Mouse (Mus musculus): Measurements from ENCODE around the gene Pth2. TPM values are rescaled to one million over a fixed set of nuclear protein-coding genes. Genes with fewer than 3 reads are reported as not detected.
"Not testable (repeated sequence)": the region's sequence is repeated elsewhere in the genome, so short reads cannot be mapped to it uniquely, and the experiment has no call there.

The Pth2 gene
- polyA plus RNA-seq, 1 experiment from 2014 or later, result not detected

- H3K27me3 ChIP-seq (ENCODE audit: insufficient read depth, poor library complexity, severe bottlenecking), result no peaks in the 10 kb centered on the region
- H3K4me1 ChIP-seq (replicated peaks), result peaks cover 15% of the 10 kb centered on the region
- H3K9me3 ChIP-seq, result no peaks in the 10 kb centered on the region
- H3K4me3 ChIP-seq, result no peak overlapping the region
- DNase-seq (ENCODE audit: low spot score), result no peak
- peaks cover 74% of the 10 kb centered on the region for H3K36me3 ChIP-seq
- WGBS, result 87% methylated on average over 13 of the region's 13 CpGs
- H3K27ac ChIP-seq, result no peak overlapping the region
Observed at GRCm38 (mm10) chr7:45144368-45145174, 36.2 kb upstream of the Pth2 start.

GRCm38 (mm10) chr7:45145460-45145859, 35.3 kb upstream of the Pth2 start:
- Histone ChIP-seq H3K4me1 (replicated peaks) (peaks cover 20% of the 10 kb centered on the region), H3K36me3 (peaks cover 74% of the 10 kb centered on the region), H3K9me3 (no peaks in the 10 kb centered on the region), H3K27ac (no peak overlapping the region), H3K4me3 (no peak overlapping the region), H3K27me3 (ENCODE audit: insufficient read depth, poor library complexity, severe bottlenecking) (no peaks in the 10 kb centered on the region)
- 96% methylated on average over 8 of the region's 8 CpGs for WGBS
- DNase-seq (ENCODE audit: low spot score), result no peak

DNA sequence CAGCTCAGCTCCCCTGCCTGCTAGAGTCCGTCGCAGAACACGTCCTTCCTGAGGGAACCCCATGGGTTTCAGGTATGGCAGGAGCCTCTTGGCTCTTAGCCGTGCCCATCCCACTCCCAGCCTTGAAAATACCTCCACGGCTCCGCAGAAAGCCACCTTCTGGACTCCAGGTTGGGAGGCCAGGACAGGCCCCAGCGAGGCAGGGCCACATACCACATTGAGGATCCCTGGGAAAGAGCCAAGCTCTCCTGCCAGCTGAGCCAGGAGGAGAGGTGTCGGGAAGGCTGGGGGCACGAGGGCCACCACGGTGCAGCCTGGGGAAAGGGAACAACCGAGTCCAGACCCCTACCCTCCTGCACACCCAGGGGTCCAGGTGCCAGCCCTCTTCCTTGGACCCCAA, 33.5 kb upstream of the Pth2 start:
- DNase-seq (ENCODE audit: low spot score), result no peak
- no peak overlapping the region for H3K4me3 ChIP-seq
- H3K4me1 ChIP-seq (replicated peaks), result peaks cover 30% of the 10 kb centered on the region
- peaks cover 64% of the 10 kb centered on the region for H3K36me3 ChIP-seq
- H3K27me3 ChIP-seq (ENCODE audit: insufficient read depth, poor library complexity, severe bottlenecking), result no peaks in the 10 kb centered on the region
- no peak overlapping the region for H3K27ac ChIP-seq
- WGBS, result 91% methylated on average over 11 of the region's 11 CpGs
- H3K9me3 ChIP-seq, result no peaks in the 10 kb centered on the region

DNA sequence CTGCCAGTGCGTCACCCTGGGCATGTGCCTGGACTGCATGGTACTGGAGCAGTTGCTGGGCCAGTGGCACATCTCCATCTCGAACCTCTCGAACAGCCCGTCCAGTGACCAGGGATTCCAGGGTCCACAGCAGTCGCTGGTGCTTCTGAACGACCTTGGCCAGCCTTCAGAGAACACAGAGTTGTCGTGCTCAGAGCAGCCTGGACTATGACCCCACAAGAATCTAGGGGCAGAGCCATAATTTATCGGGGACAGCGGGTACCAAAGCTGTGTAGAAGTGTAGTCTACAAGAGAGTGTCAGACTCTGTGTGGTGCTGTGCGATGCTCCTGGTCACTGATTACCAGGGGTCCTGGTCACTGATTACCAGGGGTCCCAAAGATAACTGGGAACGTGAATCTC, 32.9 kb upstream of the Pth2 start:
- no peaks in the 10 kb centered on the region for H3K27me3 ChIP-seq (ENCODE audit: insufficient read depth, poor library complexity, severe bottlenecking)
- no peak overlapping the region for H3K4me3 ChIP-seq
- no peaks in the 10 kb centered on the region for H3K9me3 ChIP-seq
- no peak for DNase-seq (ENCODE audit: low spot score)
- no peak overlapping the region for H3K27ac ChIP-seq
- peaks cover 57% of the 10 kb centered on the region for H3K36me3 ChIP-seq
- WGBS, result 92% methylated on average over 11 of the region's 11 CpGs
- H3K4me1 ChIP-seq (replicated peaks), result peaks cover 30% of the 10 kb centered on the region

DNA sequence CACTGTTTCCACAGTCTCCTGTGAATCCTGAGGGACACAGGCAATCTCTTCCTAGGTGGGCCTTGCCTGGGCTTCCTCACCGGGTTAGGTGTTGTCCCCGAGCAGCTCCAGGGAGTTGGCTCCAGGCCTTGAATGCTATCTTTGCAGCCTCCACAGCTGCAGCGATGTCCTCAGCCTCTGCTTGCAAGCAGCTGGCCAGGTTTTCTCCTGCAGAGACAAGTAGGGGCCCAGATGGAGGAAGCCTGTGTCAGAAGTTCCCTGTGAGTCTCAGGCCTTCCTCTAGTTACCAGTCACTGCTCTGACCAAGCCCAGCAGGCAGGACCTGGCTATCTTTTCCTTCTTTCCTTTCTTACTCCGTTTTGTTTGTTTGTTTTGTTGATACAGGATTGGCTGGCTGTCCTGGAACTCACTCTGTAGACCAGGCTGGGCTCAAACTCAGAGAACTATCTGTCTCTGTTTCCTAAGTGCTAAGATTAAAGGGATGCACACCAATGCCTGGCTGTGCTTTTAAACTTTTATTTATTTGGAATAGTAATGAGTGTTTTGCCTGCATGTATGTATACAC, 32.2 kb upstream of the Pth2 start:
- no peak for DNase-seq (ENCODE audit: low spot score)
- WGBS, result 62% methylated on average over 4 of the region's 4 CpGs
- Histone ChIP-seq H3K9me3 (no peaks in the 10 kb centered on the region), H3K4me3 (no peak overlapping the region), H3K4me1 (replicated peaks) (peaks cover 34% of the 10 kb centered on the region), H3K36me3 (peaks cover 50% of the 10 kb centered on the region), H3K27ac (no peak overlapping the region), H3K27me3 (ENCODE audit: insufficient read depth, poor library complexity, severe bottlenecking) (no peaks in the 10 kb centered on the region)

DNA sequence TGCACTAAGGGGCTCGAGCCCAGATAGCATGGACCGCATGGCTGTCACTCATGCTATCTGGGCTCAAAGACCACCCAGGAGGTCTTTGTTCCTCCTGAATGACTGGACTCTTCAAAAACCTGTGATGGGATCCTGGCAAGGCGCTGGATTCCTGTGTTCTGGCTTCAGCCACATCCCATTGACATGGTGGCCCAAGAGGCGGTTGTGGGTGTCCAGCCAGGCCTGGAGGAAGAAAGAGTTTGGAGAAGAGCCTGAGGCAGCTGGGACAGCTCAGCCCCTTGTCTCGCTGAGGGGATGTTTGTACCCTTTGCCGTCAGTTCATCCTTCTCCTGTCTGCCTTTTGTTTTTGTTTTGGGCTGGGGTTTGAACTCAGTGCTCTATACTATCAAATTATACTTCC, 31.2 kb upstream of the Pth2 start:
- no peak overlapping the region; the same call in 1 of the 2 replicates for H3K4me3 ChIP-seq
- no peaks in the 10 kb centered on the region for H3K27me3 ChIP-seq (ENCODE audit: insufficient read depth, poor library complexity, severe bottlenecking)
- 26% methylated on average over 6 of the region's 6 CpGs for WGBS
- H3K36me3 ChIP-seq, result peaks cover 41% of the 10 kb centered on the region
- DNase-seq (ENCODE audit: low spot score), result peak; percentile 18
- H3K4me1 ChIP-seq (replicated peaks), result peaks cover 36% of the 10 kb centered on the region
- H3K9me3 ChIP-seq, result no peaks in the 10 kb centered on the region
- H3K27ac ChIP-seq, result peak overlapping the region; percentile 71; the same call in 1 of the 2 replicates

DNA sequence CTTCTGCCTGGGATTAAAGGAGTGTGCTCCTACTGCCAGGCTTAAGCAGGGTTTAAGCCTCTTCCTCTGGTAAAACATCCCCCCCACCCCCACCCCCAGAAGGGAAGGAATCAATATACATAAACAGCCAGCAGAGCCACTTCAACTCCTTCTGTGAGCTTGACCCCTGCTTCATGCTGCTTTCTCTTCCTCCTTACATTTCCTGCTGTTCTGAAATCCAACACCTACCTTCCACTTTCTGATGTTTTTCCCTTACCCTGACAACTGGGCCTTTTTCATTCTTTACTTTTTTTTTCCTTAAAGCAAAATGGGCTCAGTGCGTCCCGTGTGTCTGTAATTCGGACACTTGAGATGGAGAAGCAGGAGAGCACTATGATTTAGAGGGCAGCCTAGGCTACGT, 30.5 kb upstream of the Pth2 start:
- Histone ChIP-seq H3K27ac (peak overlapping the region; percentile 71), H3K36me3 (peaks cover 33% of the 10 kb centered on the region), H3K27me3 (ENCODE audit: insufficient read depth, poor library complexity, severe bottlenecking) (no peaks in the 10 kb centered on the region), H3K4me3 (no peak overlapping the region), H3K9me3 (no peaks in the 10 kb centered on the region), H3K4me1 (replicated peaks) (peaks cover 43% of the 10 kb centered on the region)
- DNase-seq (ENCODE audit: low spot score), result no peak
- 59% methylated on average over 4 of the region's 4 CpGs for WGBS

GRCm38 (mm10) chr7:45151303-45151702, 29.5 kb upstream of the Pth2 start:
- no peaks in the 10 kb centered on the region for H3K9me3 ChIP-seq
- 60% methylated on average over 11 of the region's 11 CpGs for WGBS
- peaks cover 23% of the 10 kb centered on the region for H3K36me3 ChIP-seq
- peaks cover 48% of the 10 kb centered on the region for H3K4me1 ChIP-seq (replicated peaks)
- no peaks in the 10 kb centered on the region for H3K27me3 ChIP-seq (ENCODE audit: insufficient read depth, poor library complexity, severe bottlenecking)
- 0 out of 2 replicates have a peak overlapping the region, but pooled peaks have one; percentile 71 for H3K27ac ChIP-seq
- DNase-seq (ENCODE audit: low spot score), result no peak
- no peak overlapping the region for H3K4me3 ChIP-seq

DNA sequence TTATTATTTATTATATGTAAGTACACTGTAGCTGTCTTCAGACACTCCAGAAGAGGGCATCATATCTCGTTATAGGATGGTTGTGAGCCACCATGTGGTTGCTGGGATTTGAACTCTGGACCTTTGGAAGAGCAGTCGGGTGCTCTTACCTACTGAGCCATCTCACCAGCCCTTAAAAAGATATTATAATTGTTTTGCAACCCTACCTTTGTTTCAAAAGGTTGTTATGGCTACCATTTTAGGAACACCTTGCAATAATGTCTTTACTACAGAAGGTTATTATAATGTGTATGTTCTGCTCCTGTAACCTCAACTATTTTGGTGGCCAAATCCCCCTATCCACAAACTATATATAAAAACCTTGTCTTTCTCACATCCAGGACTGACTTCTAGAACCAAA, 27.7 kb upstream of the Pth2 start:
- Histone ChIP-seq H3K4me3 (peak overlapping the region; percentile 65; the same call in 1 of the 2 replicates), H3K27ac (peak overlapping the region; percentile 96; the same call in 1 of the 2 replicates), H3K4me1 (replicated peaks) (peaks cover 48% of the 10 kb centered on the region), H3K36me3 (peaks cover 21% of the 10 kb centered on the region)
- H3K27me3 ChIP-seq (ENCODE audit: insufficient read depth, poor library complexity, severe bottlenecking); H3K9me3 ChIP-seq; DNase-seq (ENCODE audit: low spot score): not testable (repeated sequence)
- 91% methylated on average over 2 of the region's 2 CpGs for WGBS

DNA sequence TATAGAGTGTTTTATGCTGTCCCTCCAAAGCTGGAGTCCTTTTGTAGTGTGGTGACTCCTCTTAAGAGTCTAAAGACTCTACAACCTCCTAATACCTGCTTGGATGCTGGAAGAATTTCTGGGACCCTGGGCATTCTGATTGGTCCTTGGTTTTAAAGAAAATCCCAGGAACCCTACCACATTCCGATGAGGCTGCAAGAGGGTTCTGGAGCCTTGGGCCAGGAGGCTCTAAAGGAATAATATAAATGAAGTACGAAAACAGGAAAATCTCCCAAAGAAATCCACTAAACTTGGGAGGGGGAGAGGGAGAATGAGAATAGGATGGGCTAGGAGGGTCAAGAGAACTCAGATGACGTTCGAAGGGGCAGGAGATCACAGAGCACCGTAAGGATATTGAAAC, 27.2 kb upstream of the Pth2 start:
- no peaks in the 10 kb centered on the region for H3K9me3 ChIP-seq

DNA sequence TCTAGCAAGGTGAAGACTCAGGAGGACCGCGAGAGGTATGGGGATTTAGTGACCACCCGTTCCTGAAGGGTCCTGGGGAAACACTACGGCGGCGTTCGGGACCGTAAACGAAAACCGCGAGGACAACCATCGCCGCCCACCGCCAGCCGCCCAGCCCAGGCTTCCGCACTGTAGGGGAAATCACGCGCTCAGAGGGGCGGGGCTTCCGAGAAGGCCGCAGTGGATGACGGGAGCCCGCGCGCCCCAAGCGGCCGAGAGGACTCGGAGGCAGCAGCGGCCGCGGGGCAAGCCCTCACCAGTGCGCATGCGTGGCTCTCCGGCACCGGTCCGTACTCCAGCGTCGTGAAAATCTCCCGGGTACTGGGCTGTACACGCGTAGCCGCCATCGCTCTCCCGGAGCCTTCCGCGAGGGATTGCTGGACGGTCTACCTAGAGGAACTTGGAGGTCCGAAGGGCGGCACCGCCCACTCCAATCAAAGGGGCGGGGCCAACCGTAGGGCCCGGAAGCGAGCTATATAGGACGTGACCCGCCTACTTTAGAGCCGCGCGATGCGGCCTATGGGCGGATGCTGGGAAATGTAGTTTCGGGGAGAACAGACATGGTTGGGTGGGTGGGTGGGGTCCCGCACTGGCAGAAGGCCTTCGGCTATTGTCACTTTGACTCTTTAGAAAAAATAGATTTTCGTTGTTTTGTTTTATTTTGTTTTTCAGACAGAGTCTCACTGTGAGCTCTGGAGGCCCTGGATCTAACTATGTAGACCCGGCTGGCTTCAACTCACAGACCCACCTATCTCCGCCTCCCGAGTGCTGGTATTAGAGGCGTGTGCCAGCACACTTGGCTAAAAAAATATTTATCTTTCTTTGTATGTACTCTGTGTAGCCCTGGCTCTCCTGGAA, 26.5 kb upstream of the Pth2 start, which contains the start of the genes Pih1d1 and Aldh16a1:
Gene Pih1d1, plus strand, starts transcription at position 208 of the 897 bp plus-strand sequence.
Gene Aldh16a1, minus strand, starts transcription at position 489 of the 897 bp plus-strand sequence.
- Histone ChIP-seq H3K27ac (peak within 1 kb of the TSS; percentile 96), H3K4me3 (peak within 1 kb of the TSS; percentile 65), H3K9me3 (no peaks in the 10 kb centered on the region), H3K27me3 (ENCODE audit: insufficient read depth, poor library complexity, severe bottlenecking) (no peaks in the 10 kb centered on the region), H3K36me3 (peaks cover 28% of the 10 kb centered on the region), H3K4me1 (replicated peaks) (peaks cover 39% of the 10 kb centered on the region)
- peak; percentile 96 for DNase-seq (ENCODE audit: low spot score)
- 6% methylated on average over 69 of the region's 69 CpGs for WGBS

More for the DNA sequence above, 27.2 kb upstream of the Pth2 start:
- H3K4me3 ChIP-seq, result peak overlapping the region; percentile 65
- H3K4me1 ChIP-seq (replicated peaks), result peaks cover 45% of the 10 kb centered on the region
- 6% methylated on average over 5 of the region's 5 CpGs for WGBS
- peak overlapping the region; percentile 96 for H3K27ac ChIP-seq
- H3K27me3 ChIP-seq (ENCODE audit: insufficient read depth, poor library complexity, severe bottlenecking), result no peaks in the 10 kb centered on the region
- peaks cover 21% of the 10 kb centered on the region for H3K36me3 ChIP-seq
- no peak for DNase-seq (ENCODE audit: low spot score)

DNA sequence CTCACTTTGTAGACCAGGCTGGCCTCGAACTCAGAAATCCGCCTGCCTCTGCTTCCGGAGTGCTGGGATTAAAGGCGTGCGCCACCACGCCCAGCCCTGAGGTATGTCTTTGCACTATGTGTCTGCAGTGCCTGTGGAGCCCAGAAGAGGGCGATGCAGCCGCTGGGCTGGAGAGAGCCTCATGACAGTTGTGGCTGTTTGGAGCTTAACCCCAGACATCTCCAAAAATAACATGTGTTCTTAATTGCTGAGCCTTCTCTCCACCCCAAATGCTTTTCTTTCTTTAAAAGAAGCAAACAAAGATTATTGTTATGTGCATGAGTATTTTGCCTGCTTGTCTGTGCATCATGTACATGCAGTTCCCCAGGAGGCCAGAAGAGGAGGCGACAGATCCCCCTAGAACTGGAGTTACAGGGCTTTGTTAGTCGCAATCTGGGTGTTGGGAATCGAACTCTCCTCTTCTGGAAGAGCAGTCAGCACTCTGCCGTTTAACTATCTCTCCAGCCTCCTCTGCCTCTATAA, 25.7 kb upstream of the Pth2 start:
- H3K9me3 ChIP-seq, result no peaks in the 10 kb centered on the region
- peaks cover 35% of the 10 kb centered on the region for H3K36me3 ChIP-seq
- H3K4me3 ChIP-seq, result peak overlapping the region; percentile 65
- H3K27ac ChIP-seq, result peak overlapping the region; percentile 96
- DNase-seq (ENCODE audit: low spot score), result no peak
- H3K4me1 ChIP-seq (replicated peaks), result peaks cover 32% of the 10 kb centered on the region
- 79% methylated on average over 12 of the region's 12 CpGs for WGBS
- no peaks in the 10 kb centered on the region for H3K27me3 ChIP-seq (ENCODE audit: insufficient read depth, poor library complexity, severe bottlenecking)
